ENCODE assay signal across 15 mouse cellular contexts in the genomic region with DNA sequence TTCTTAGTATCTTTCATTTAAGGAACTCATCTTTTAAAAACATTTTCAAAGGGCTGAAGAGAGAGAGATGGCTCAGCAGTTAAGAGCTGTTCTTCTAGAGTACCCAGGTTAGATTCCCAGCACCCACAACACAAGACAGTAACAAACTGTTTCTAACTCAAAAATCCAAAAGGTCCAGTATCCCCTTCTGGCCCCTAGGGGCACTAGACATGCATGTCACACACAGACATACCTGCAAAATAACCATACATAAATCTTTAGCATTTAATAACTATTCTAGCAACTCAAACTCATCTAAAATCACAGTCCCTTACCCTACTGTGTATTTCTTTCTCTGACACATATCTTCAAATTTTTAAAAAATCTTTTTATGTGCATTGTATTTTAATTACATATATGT. TPM values are rescaled to one million over a fixed set of nuclear protein-coding genes. Genes with fewer than 3 reads are reported as not detected.
DNase-seq lines count a peak whose midpoint lies in the region; ATAC-seq and TF ChIP-seq lines count a peak whose summit lies in the region.
"Had no signal": no experiment of that assay in that cellular context is flagged by ENCODE, and none has a peak within 500 bp of the region (broad histone marks: within the 10 kb centered on the region; RNA-seq: fewer than 3 reads in every experiment).

No protein-coding gene starts in this region.

- H3K9me3 ChIP-seq in forebrain, postnatal 0 days (ENCODE audit: low read length) = no peaks in the 10 kb centered on the region
- H3K9me3 ChIP-seq in forebrain, embryonic 10.5 days = no peaks in the 10 kb centered on the region
- H3K9me3 ChIP-seq in liver, postnatal 0 days (ENCODE audit: low read length) = no peaks in the 10 kb centered on the region
- H3K9me3 ChIP-seq in E14TG2a.4 (ENCODE audit: low read length) = no peaks in the 10 kb centered on the region
- H3K9me3 ChIP-seq: hindbrain, embryonic 13.5 days; midbrain, embryonic 12.5 days; stomach, embryonic 15.5 days had no signal

- TF ChIP-seq CTCF in forebrain, postnatal 0 days (IDR thresholded peaks at IDR 0.05; ENCODE audit: low read depth) = peak; percentile 34
- TF ChIP-seq CTCF in liver, postnatal 0 days (IDR thresholded peaks at IDR 0.05; ENCODE audit: low read depth) = peak; percentile 61
- TF ChIP-seq CTCF in E14TG2a.4 (conservative IDR thresholded peaks at IDR 0.05; ENCODE audit: low read length) = peak; percentile 44

- no peak overlapping the region for H3K27ac ChIP-seq in forebrain, postnatal 0 days (ENCODE audit: low read depth, low read length)
- no peak overlapping the region for H3K27ac ChIP-seq in forebrain, embryonic 10.5 days
- H3K27ac ChIP-seq in liver, postnatal 0 days (ENCODE audit: low read depth) = no peak overlapping the region
- H3K27ac ChIP-seq: hindbrain, embryonic 13.5 days; midbrain, embryonic 12.5 days; stomach, embryonic 15.5 days had no signal

- H3K4me1 ChIP-seq in forebrain, postnatal 0 days (ENCODE audit: insufficient read depth) = peaks cover 6% of the 10 kb centered on the region; the same call in 1 of the 2 replicates
- peaks cover 16% of the 10 kb centered on the region for H3K4me1 ChIP-seq in forebrain, embryonic 10.5 days
- H3K4me1 ChIP-seq in liver, postnatal 0 days (ENCODE audit: insufficient read depth) = peaks cover 11% of the 10 kb centered on the region
- H3K4me1 ChIP-seq in E14TG2a.4 (replicated peaks; ENCODE audit: low read depth, low read length) = peaks cover 14% of the 10 kb centered on the region

- ATAC-seq in forebrain, postnatal 0 days = no peak
- ATAC-seq in liver, postnatal 0 days = no peak
- ATAC-seq in frontal cortex, adult (ENCODE audit: low TSS enrichment) = no peak

- DNase-seq in forebrain, postnatal 0 days = no peak
- DNase-seq in forebrain, embryonic 10.5 days (ENCODE audit: extremely low spot score, low spot score) = no peak
- no peak for DNase-seq in liver, postnatal 0 days
- DNase-seq in liver = no peak
- peak; percentile 47 for DNase-seq in splenic B cell, adult 2 months (ENCODE audit: low read depth, low spot score)
- DNase-seq: adrenal gland, postnatal 25 days; lung, postnatal 36 days; thymus, postnatal 36 days had no signal

- no peak overlapping the region for H3K4me2 ChIP-seq in forebrain, postnatal 0 days (ENCODE audit: low read depth)
- no peak overlapping the region for H3K4me2 ChIP-seq in liver, postnatal 0 days (ENCODE audit: low read depth, low read length)

- H3K9ac ChIP-seq in forebrain, postnatal 0 days = no peak overlapping the region
- no peak overlapping the region for H3K9ac ChIP-seq in liver, postnatal 0 days (replicated peaks)
- H3K9ac ChIP-seq: hindbrain, embryonic 13.5 days; midbrain, embryonic 12.5 days; stomach, embryonic 15.5 days had no signal

- H3K4me3 ChIP-seq in forebrain, postnatal 0 days (ENCODE audit: low read depth, low read length) = no peak overlapping the region
- H3K4me3 ChIP-seq in forebrain, embryonic 10.5 days = no peak overlapping the region
- no peak overlapping the region for H3K4me3 ChIP-seq in liver, postnatal 0 days (ENCODE audit: low read depth, low read length)
- no peak overlapping the region for H3K4me3 ChIP-seq in E14TG2a.4 (replicated peaks; ENCODE audit: low read length)

- TF ChIP-seq EP300 in liver, postnatal 0 days (IDR thresholded peaks at IDR 0.05; ENCODE audit: low read depth) = no peak

- peaks cover 31% of the 10 kb centered on the region for H3K36me3 ChIP-seq in forebrain, postnatal 0 days (ENCODE audit: insufficient read depth)
- peaks cover 51% of the 10 kb centered on the region for H3K36me3 ChIP-seq in forebrain, embryonic 10.5 days (replicated peaks)
- peaks cover 7% of the 10 kb centered on the region for H3K36me3 ChIP-seq in liver, postnatal 0 days (replicated peaks; ENCODE audit: insufficient read depth, low read length)
- H3K36me3 ChIP-seq in E14TG2a.4 (ENCODE audit: insufficient read depth, low read length) = peaks cover 46% of the 10 kb centered on the region
- H3K36me3 ChIP-seq in splenic B cell, adult 2 months (ENCODE audit: control insufficient read depth, insufficient read depth, low read length, poor library complexity, severe bottlenecking) = no peaks in the 10 kb centered on the region

- no peaks in the 10 kb centered on the region for H3K27me3 ChIP-seq in forebrain, postnatal 0 days (ENCODE audit: insufficient read depth, low read length)
- no peaks in the 10 kb centered on the region for H3K27me3 ChIP-seq in forebrain, embryonic 10.5 days (ENCODE audit: poor library complexity, severe bottlenecking)
- no peaks in the 10 kb centered on the region for H3K27me3 ChIP-seq in liver, postnatal 0 days (ENCODE audit: insufficient read depth, low read length)
- H3K27me3 ChIP-seq in E14TG2a.4 (ENCODE audit: insufficient read depth, low read length) = no peaks in the 10 kb centered on the region
- H3K27me3 ChIP-seq in splenic B cell, adult 2 months (ENCODE audit: control insufficient read depth, insufficient read depth, low read length, poor library complexity, severe bottlenecking) = no peaks in the 10 kb centered on the region
- H3K27me3 ChIP-seq: stomach, embryonic 15.5 days had no signal

RNA-seq across cellular contexts. Expression of gene Tspo, which starts 9.6 kb away (rescaled TPM):
- total RNA-seq in forebrain, postnatal 0 days (2014; rRNA removed) = 5.7 and 13.6 TPM in 2 replicates
- polyA plus RNA-seq in forebrain, postnatal 0 days (2015; fragmentation: Nextera tagmentation; extraction: Ambion mirVana) = 15.3 and 18.0 TPM in 2 replicates
- polyA plus RNA-seq in forebrain, embryonic 10.5 days (2016; fragmentation: Nextera tagmentation; extraction: Ambion mirVana) = 37.9 and 40.2 TPM in 2 replicates
- polyA plus RNA-seq in liver, postnatal 0 days (2015; fragmentation: Nextera tagmentation; extraction: Ambion mirVana) = 168 and 183 TPM in 2 replicates

RNA-seq across cellular contexts. Expression of gene Mcat, which starts 9.8 kb away (rescaled TPM):
- total RNA-seq in forebrain, postnatal 0 days (2014; rRNA removed) = 50.3 and 53.8 TPM in 2 replicates
- 40.9 and 46.3 TPM in 2 replicates for polyA plus RNA-seq in forebrain, postnatal 0 days (2015; fragmentation: Nextera tagmentation; extraction: Ambion mirVana)
- polyA plus RNA-seq in forebrain, embryonic 10.5 days (2016; fragmentation: Nextera tagmentation; extraction: Ambion mirVana) = 47.2 and 48.3 TPM in 2 replicates
- polyA plus RNA-seq in liver, postnatal 0 days (2015; fragmentation: Nextera tagmentation; extraction: Ambion mirVana) = 20.0 and 20.5 TPM in 2 replicates

RNA-seq across cellular contexts. Expression of gene Bik, which starts 27.2 kb away (rescaled TPM):
- total RNA-seq in forebrain, postnatal 0 days (2014; rRNA removed) = not detected in 2 replicates
- polyA plus RNA-seq in forebrain, postnatal 0 days (2015; fragmentation: Nextera tagmentation; extraction: Ambion mirVana) = 0.33 and 0.84 TPM in 2 replicates
- polyA plus RNA-seq in forebrain, embryonic 10.5 days (2016; fragmentation: Nextera tagmentation; extraction: Ambion mirVana) = 2.1 and 2.3 TPM in 2 replicates
- polyA plus RNA-seq in liver, postnatal 0 days (2015; fragmentation: Nextera tagmentation; extraction: Ambion mirVana) = 6.2 and 6.4 TPM in 2 replicates
- total RNA-seq: common myeloid progenitor, adult 5-6 weeks; left cerebral cortex, postnatal 10 days had no signal

RNA-seq across cellular contexts. Expression of gene Ttll12, which starts 41.1 kb away (rescaled TPM):
- total RNA-seq in forebrain, postnatal 0 days (2014; rRNA removed) = 42.9 and 43.3 TPM in 2 replicates
- 34.8 and 38.7 TPM in 2 replicates for polyA plus RNA-seq in forebrain, postnatal 0 days (2015; fragmentation: Nextera tagmentation; extraction: Ambion mirVana)
- 64.6 and 65.7 TPM in 2 replicates for polyA plus RNA-seq in forebrain, embryonic 10.5 days (2016; fragmentation: Nextera tagmentation; extraction: Ambion mirVana)
- polyA plus RNA-seq in liver, postnatal 0 days (2015; fragmentation: Nextera tagmentation; extraction: Ambion mirVana) = 10.9 and 12.9 TPM in 2 replicates

RNA-seq across cellular contexts. Expression of gene Ttll1, which starts 43.1 kb away (rescaled TPM):
- 39.5 and 47.4 TPM in 2 replicates for total RNA-seq in forebrain, postnatal 0 days (2014; rRNA removed)
- polyA plus RNA-seq in forebrain, postnatal 0 days (2015; fragmentation: Nextera tagmentation; extraction: Ambion mirVana) = 76.2 and 115 TPM in 2 replicates
- 33.3 and 33.7 TPM in 2 replicates for polyA plus RNA-seq in forebrain, embryonic 10.5 days (2016; fragmentation: Nextera tagmentation; extraction: Ambion mirVana)
- 2.7 and 3.2 TPM in 2 replicates for polyA plus RNA-seq in liver, postnatal 0 days (2015; fragmentation: Nextera tagmentation; extraction: Ambion mirVana)
